Mouse (Mus musculus): Measurements from ENCODE around the gene Pds5b. TPM values are rescaled to one million over a fixed set of nuclear protein-coding genes. Genes with fewer than 3 reads are reported as not detected.

The Pds5b gene
- polyA plus RNA-seq, 1 experiment = 18.7 TPM

GRCm38 (mm10) chr5:150818886-150819285, 145.3 kb downstream of the Pds5b start:
- no peak overlapping the region for H3K4me3 ChIP-seq (ENCODE audit: control insufficient read depth, insufficient read depth, low read length)
- TF ChIP-seq CTCF (IDR thresholded peaks at IDR 0.05; ENCODE audit: borderline replicate concordance, control insufficient read depth, extremely low read depth, insufficient read depth, low read length, poor library complexity) = no peak
- no peak for TF ChIP-seq POLR2A (IDR thresholded peaks at IDR 0.05; ENCODE audit: control insufficient read depth, extremely low read depth, insufficient read depth, low read length, poor library complexity)
- H3K4me1 ChIP-seq (replicated peaks; ENCODE audit: control insufficient read depth, insufficient read depth, low read length) = no peaks in the 10 kb centered on the region
- DNase-seq = no peak
- 43% methylated on average over 4 of the region's 4 CpGs for WGBS
- H3K27me3 ChIP-seq (ENCODE audit: control insufficient read depth, insufficient read depth, low read length) = no peaks in the 10 kb centered on the region
- no peak overlapping the region for H3K27ac ChIP-seq (ENCODE audit: control insufficient read depth, insufficient read depth, low read length)
- H3K36me3 ChIP-seq (ENCODE audit: control insufficient read depth, insufficient read depth, low read length) = no peaks in the 10 kb centered on the region

- Histone ChIP-seq H3K4me1 (replicated peaks; ENCODE audit: control insufficient read depth, insufficient read depth, low read length) (no peaks in the 10 kb centered on the region), H3K27ac (ENCODE audit: control insufficient read depth, insufficient read depth, low read length) (no peak overlapping the region), H3K36me3 (ENCODE audit: control insufficient read depth, insufficient read depth, low read length) (no peaks in the 10 kb centered on the region), H3K27me3 (ENCODE audit: control insufficient read depth, insufficient read depth, low read length) (no peaks in the 10 kb centered on the region), H3K4me3 (ENCODE audit: control insufficient read depth, insufficient read depth, low read length) (no peak overlapping the region)
- TF ChIP-seq POLR2A (IDR thresholded peaks at IDR 0.05; ENCODE audit: control insufficient read depth, extremely low read depth, insufficient read depth, low read length, poor library complexity) (no peak), CTCF (IDR thresholded peaks at IDR 0.05; ENCODE audit: borderline replicate concordance, control insufficient read depth, extremely low read depth, insufficient read depth, low read length, poor library complexity) (no peak)
- no peak for DNase-seq
- WGBS = 89% methylated on average over 5 of the region's 5 CpGs
These were observed 146.0 kb downstream of the Pds5b start for GRCm38 (mm10) chr5:150819520-150819919.

- no peaks in the 10 kb centered on the region for H3K27me3 ChIP-seq (ENCODE audit: control insufficient read depth, insufficient read depth, low read length)
- 96% methylated on average over 4 of the region's 4 CpGs for WGBS
- H3K27ac ChIP-seq (ENCODE audit: control insufficient read depth, insufficient read depth, low read length) = no peak overlapping the region
- TF ChIP-seq POLR2A (IDR thresholded peaks at IDR 0.05; ENCODE audit: control insufficient read depth, extremely low read depth, insufficient read depth, low read length, poor library complexity) (no peak), CTCF (IDR thresholded peaks at IDR 0.05; ENCODE audit: borderline replicate concordance, control insufficient read depth, extremely low read depth, insufficient read depth, low read length, poor library complexity) (no peak)
- H3K36me3 ChIP-seq (ENCODE audit: control insufficient read depth, insufficient read depth, low read length) = no peaks in the 10 kb centered on the region
- DNase-seq = no peak
- no peaks in the 10 kb centered on the region for H3K4me1 ChIP-seq (replicated peaks; ENCODE audit: control insufficient read depth, insufficient read depth, low read length)
- H3K4me3 ChIP-seq (ENCODE audit: control insufficient read depth, insufficient read depth, low read length) = no peak overlapping the region
These were observed 147.6 kb downstream of the Pds5b start for GRCm38 (mm10) chr5:150821152-150821551.

GRCm38 (mm10) chr5:150822781-150823180, 149.2 kb downstream of the Pds5b start:
- H3K27ac ChIP-seq (ENCODE audit: control insufficient read depth, insufficient read depth, low read length) = no peak overlapping the region
- no peaks in the 10 kb centered on the region for H3K4me1 ChIP-seq (replicated peaks; ENCODE audit: control insufficient read depth, insufficient read depth, low read length)
- H3K36me3 ChIP-seq (ENCODE audit: control insufficient read depth, insufficient read depth, low read length) = no peaks in the 10 kb centered on the region
- WGBS = 87% methylated on average over 6 of the region's 6 CpGs
- H3K4me3 ChIP-seq (ENCODE audit: control insufficient read depth, insufficient read depth, low read length) = no peak overlapping the region
- no peaks in the 10 kb centered on the region for H3K27me3 ChIP-seq (ENCODE audit: control insufficient read depth, insufficient read depth, low read length)
- no peak for DNase-seq
- TF ChIP-seq CTCF (IDR thresholded peaks at IDR 0.05; ENCODE audit: borderline replicate concordance, control insufficient read depth, extremely low read depth, insufficient read depth, low read length, poor library complexity) (no peak), POLR2A (IDR thresholded peaks at IDR 0.05; ENCODE audit: control insufficient read depth, extremely low read depth, insufficient read depth, low read length, poor library complexity) (no peak)

GRCm38 (mm10) chr5:150823361-150823760, 149.8 kb downstream of the Pds5b start:
- Histone ChIP-seq H3K27me3 (ENCODE audit: control insufficient read depth, insufficient read depth, low read length) (no peaks in the 10 kb centered on the region), H3K4me1 (replicated peaks; ENCODE audit: control insufficient read depth, insufficient read depth, low read length) (no peaks in the 10 kb centered on the region), H3K27ac (ENCODE audit: control insufficient read depth, insufficient read depth, low read length) (no peak overlapping the region), H3K36me3 (ENCODE audit: control insufficient read depth, insufficient read depth, low read length) (no peaks in the 10 kb centered on the region), H3K4me3 (ENCODE audit: control insufficient read depth, insufficient read depth, low read length) (no peak overlapping the region)
- no peak for TF ChIP-seq CTCF (IDR thresholded peaks at IDR 0.05; ENCODE audit: borderline replicate concordance, control insufficient read depth, extremely low read depth, insufficient read depth, low read length, poor library complexity)
- TF ChIP-seq POLR2A (IDR thresholded peaks at IDR 0.05; ENCODE audit: control insufficient read depth, extremely low read depth, insufficient read depth, low read length, poor library complexity) = no peak
- WGBS = 94% methylated on average over 3 of the region's 3 CpGs
- no peak for DNase-seq

GRCm38 (mm10) chr5:150829499-150829898, 156.0 kb downstream of the Pds5b start:
- no peak overlapping the region for H3K4me3 ChIP-seq (ENCODE audit: control insufficient read depth, insufficient read depth, low read length)
- no peaks in the 10 kb centered on the region for H3K27me3 ChIP-seq (ENCODE audit: control insufficient read depth, insufficient read depth, low read length)
- DNase-seq = no peak
- H3K36me3 ChIP-seq (ENCODE audit: control insufficient read depth, insufficient read depth, low read length) = no peaks in the 10 kb centered on the region
- no peak overlapping the region for H3K27ac ChIP-seq (ENCODE audit: control insufficient read depth, insufficient read depth, low read length)
- TF ChIP-seq CTCF (IDR thresholded peaks at IDR 0.05; ENCODE audit: borderline replicate concordance, control insufficient read depth, extremely low read depth, insufficient read depth, low read length, poor library complexity) (no peak), POLR2A (IDR thresholded peaks at IDR 0.05; ENCODE audit: control insufficient read depth, extremely low read depth, insufficient read depth, low read length, poor library complexity) (no peak)
- 96% methylated on average over 5 of the region's 5 CpGs for WGBS
- H3K4me1 ChIP-seq (replicated peaks; ENCODE audit: control insufficient read depth, insufficient read depth, low read length) = no peaks in the 10 kb centered on the region

GRCm38 (mm10) chr5:150830718-150831117, 157.2 kb downstream of the Pds5b start:
- 86% methylated on average over 9 of the region's 9 CpGs for WGBS
- DNase-seq = no peak
- TF ChIP-seq POLR2A (IDR thresholded peaks at IDR 0.05; ENCODE audit: control insufficient read depth, extremely low read depth, insufficient read depth, low read length, poor library complexity) (no peak), CTCF (IDR thresholded peaks at IDR 0.05; ENCODE audit: borderline replicate concordance, control insufficient read depth, extremely low read depth, insufficient read depth, low read length, poor library complexity) (no peak)
- H3K4me1 ChIP-seq (replicated peaks; ENCODE audit: control insufficient read depth, insufficient read depth, low read length) = no peaks in the 10 kb centered on the region
- H3K27me3 ChIP-seq (ENCODE audit: control insufficient read depth, insufficient read depth, low read length) = no peaks in the 10 kb centered on the region
- no peak overlapping the region for H3K4me3 ChIP-seq (ENCODE audit: control insufficient read depth, insufficient read depth, low read length)
- no peak overlapping the region for H3K27ac ChIP-seq (ENCODE audit: control insufficient read depth, insufficient read depth, low read length)
- H3K36me3 ChIP-seq (ENCODE audit: control insufficient read depth, insufficient read depth, low read length) = no peaks in the 10 kb centered on the region
